Mouse (Mus musculus) lung, embryonic 16.5 days (tissue): Measurements from ENCODE around the gene Nfkbie. TPM values are rescaled to one million over a fixed set of nuclear protein-coding genes. Genes with fewer than 3 reads are reported as not detected.
A peak's percentile ranks its signal among the peaks of the same experiment; 100 is the strongest.

Source experiments
- ATAC-seq: fragments of 200-750 bp; cut with Nextera tagmentation; 2 replicates; pipeline ENCODE4 v1.8.0; 2017; ENCODE audit warnings: low read depth, mild to moderate bottlenecking, moderate library complexity
- H3K27ac ChIP-seq: fragments of 300-500 bp; sonication (generic); 2 replicates; pipeline ENCODE4 v1.5.1; 2014; ENCODE audit warnings: mild to moderate bottlenecking, control low read depth, low read length
- H3K27me3 ChIP-seq: fragments of 300-500 bp; sonication (generic); 2 replicates; pipeline ENCODE4 v1.6.1; 2014; ENCODE audit warnings: low read depth, low read length, mixed read lengths; ENCODE audit not compliant: control insufficient read depth, insufficient read depth
- H3K36me3 ChIP-seq: fragments of 300-500 bp; sonication (generic); 2 replicates; pipeline ENCODE4 v1.6.1; 2014; ENCODE audit warnings: low read length; ENCODE audit not compliant: control insufficient read depth, insufficient read depth
- H3K4me1 ChIP-seq: fragments of 300-500 bp; sonication (generic); replicated peaks from 2 replicates; pipeline ENCODE4 v1.6.1; 2014; ENCODE audit warnings: low read length, mixed read lengths; ENCODE audit not compliant: control insufficient read depth, insufficient read depth
- H3K4me2 ChIP-seq: fragments of 300-500 bp; sonication (generic); 2 replicates; pipeline ENCODE4 v1.6.1; 2014; ENCODE audit warnings: low read depth, low read length, control low read depth
- H3K4me3 ChIP-seq: fragments of 300-500 bp; sonication (generic); 2 replicates; pipeline ENCODE4 v1.5.1; 2014; ENCODE audit warnings: mild to moderate bottlenecking, low read length, control low read depth
- H3K9ac ChIP-seq: fragments of 300-500 bp; sonication (generic); 2 replicates; pipeline ENCODE4 v1.6.1; 2014; ENCODE audit warnings: low read length, control low read depth
- H3K9me3 ChIP-seq: fragments of 300-500 bp; sonication (generic); 2 replicates; pipeline ENCODE4 v1.6.1; 2016; ENCODE audit warnings: low read length; ENCODE audit not compliant: control insufficient read depth
- WGBS: fragments of 180-500 bp; shearing (Covaris S2); extraction: QIAGEN DNeasy Blood & Tissue Kit; methylation state at CpG from one replicate; pipeline ENCODE4 v1.1.7; 2014; 5-methylcytosine and 5-hydroxymethylcytosine counted together
- polyA plus RNA-seq: library from polyadenylated mRNA; unstranded; fragments of >200 nt; fragmentation: Nextera tagmentation; extraction: Ambion mirVana; gene quantifications from 2 replicates; pipeline ENCODE4 v1.2.1, GENCODE M21; 2015

Gene Nfkbie
- polyA plus RNA-seq = 3.1 and 3.5 TPM in 2 replicates

GRCm38 (mm10) chr17:45555452-45556106, at the start of gene Nfkbie:
TSS of gene Nfkbie (plus strand) at chr17:45555703.
- Histone ChIP-seq H3K4me2 (peak within 1 kb of the TSS; percentile 98), H3K36me3 (no peaks in the 10 kb centered on the region), H3K27ac (no peak within 1 kb of the TSS), H3K4me3 (peak within 1 kb of the TSS; percentile 71), H3K4me1 (peaks cover 9% of the 10 kb centered on the region), H3K9me3 (no peaks in the 10 kb centered on the region), H3K27me3 (peaks cover 20% of the 10 kb centered on the region), H3K9ac (peak within 1 kb of the TSS; percentile 73)
- under 1% methylated on average over 45 of the region's 45 CpGs for WGBS
- peak; percentile 91 for ATAC-seq

DNA sequence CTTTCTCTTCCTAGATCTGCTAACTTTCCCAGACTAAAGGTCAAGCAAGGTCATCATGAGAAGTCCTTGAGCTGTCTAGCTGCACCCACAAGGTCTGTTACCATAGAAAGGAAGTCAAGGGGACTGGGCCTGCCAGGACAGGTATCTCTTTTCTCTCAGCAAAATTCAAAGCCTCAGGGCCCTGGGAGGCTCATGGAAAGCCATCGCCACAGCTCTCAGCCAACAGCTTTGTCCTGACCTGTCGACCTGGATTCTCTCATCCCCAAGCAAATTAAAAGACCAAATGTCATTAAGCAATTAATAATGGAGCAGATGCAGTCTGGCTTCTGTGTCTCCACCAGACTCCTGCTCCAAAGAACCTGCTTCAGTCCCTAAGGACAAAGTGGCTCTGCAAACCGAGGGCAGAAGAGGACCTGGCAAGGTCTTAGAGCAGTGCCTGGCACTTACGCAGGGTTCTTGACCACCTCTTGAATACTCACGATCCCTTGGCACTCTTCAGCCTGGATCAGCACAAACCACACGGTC, 49.5 kb upstream of the Nfkbie start:
- Histone ChIP-seq H3K4me3 (no peak overlapping the region), H3K4me2 (no peak overlapping the region), H3K9ac (no peak overlapping the region), H3K36me3 (no peaks in the 10 kb centered on the region; the same call in 1 of the 2 replicates), H3K9me3 (no peaks in the 10 kb centered on the region), H3K27me3 (no peaks in the 10 kb centered on the region), H3K27ac (no peak overlapping the region), H3K4me1 (peaks cover 6% of the 10 kb centered on the region)
- 64% methylated on average over 6 of the region's 6 CpGs for WGBS
- no peak for ATAC-seq

DNA sequence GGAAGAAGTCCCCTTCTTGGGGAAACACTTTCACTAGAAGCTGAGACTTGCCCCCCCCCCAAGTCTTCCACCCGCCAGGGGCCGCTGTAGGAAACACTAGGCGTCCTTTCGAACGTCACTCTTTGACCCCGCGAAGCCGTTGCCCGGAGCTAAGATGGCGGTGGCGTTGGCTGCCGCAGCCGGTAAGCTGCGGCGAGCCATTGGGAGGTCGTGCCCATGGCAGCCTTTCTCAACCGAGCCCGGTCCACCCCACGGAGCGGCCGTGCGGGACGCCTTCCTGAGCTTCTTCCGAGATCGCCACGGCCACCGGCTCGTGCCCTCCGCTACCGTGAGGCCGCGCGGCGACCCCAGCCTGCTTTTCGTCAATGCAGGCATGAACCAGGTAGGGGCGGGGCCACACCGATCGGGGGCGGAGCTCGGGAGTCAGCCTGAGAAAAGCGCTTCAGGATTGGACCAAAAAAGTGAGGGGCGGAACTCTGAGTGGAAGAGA, 48.8 kb upstream of the Nfkbie start, which contains the start of gene Aars2:
Aars2 (plus strand) TSS at position 142 of the 490 bp plus-strand sequence.
- peak; percentile 95 for ATAC-seq
- peak within 1 kb of the TSS; percentile 58 for H3K4me2 ChIP-seq
- under 1% methylated on average over 42 of the region's 42 CpGs for WGBS

DNA sequence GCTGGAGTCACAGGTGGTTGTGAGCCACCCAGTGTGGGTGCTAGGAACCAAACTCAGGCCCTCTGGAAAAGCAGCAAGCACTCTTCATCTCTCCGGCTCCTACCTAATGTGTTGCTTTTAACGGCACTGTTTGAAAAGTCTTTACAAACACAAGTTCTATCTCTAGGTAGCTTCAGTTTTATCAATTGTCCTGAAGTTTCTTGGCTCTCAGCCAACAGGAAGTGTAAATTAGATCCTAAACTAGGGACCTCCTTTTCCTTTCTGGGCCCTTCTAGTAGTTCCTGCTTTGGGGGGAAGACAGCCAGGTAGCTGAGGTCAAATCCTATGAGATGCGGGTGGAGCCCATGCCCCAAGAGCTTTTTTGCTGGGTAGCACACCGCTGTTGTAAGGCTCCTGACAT, 44.6 kb upstream of the Nfkbie start:
- no peak for ATAC-seq
- 81% methylated on average over 4 of the region's 4 CpGs for WGBS

More for the DNA sequence above, 48.8 kb upstream of the Nfkbie start, which contains the start of gene Aars2:
- peak within 1 kb of the TSS; percentile 90 for H3K4me3 ChIP-seq
- H3K36me3 ChIP-seq = no peaks in the 10 kb centered on the region; the same call in 1 of the 2 replicates
- no peaks in the 10 kb centered on the region for H3K27me3 ChIP-seq
- no peaks in the 10 kb centered on the region for H3K9me3 ChIP-seq
- peak within 1 kb of the TSS; percentile 88 for H3K9ac ChIP-seq
- H3K4me1 ChIP-seq = peaks cover 6% of the 10 kb centered on the region
- H3K27ac ChIP-seq = peak within 1 kb of the TSS; percentile 81

DNA sequence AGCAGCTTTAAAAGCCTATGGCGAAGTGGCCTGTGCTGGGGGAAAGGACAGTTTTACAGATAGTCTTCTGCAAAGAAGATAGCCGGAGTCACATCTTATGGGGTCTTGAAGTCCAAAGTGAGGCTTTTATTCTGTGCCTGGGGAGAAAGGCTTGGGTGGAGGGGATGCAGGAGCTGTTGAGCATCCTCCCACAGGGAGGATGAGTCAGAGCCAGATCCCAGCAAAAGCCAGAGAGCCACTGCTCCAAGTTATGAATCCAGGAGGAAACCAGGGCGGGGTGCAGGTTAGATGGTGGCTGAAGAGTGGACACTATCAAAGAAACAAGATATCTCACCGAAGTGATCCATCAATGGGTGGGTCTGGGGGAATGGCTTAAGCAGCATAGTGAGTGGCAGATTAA, 43.7 kb upstream of the Nfkbie start:
- Histone ChIP-seq H3K9me3 (no peaks in the 10 kb centered on the region), H3K27ac (no peak overlapping the region), H3K9ac (no peak overlapping the region), H3K36me3 (no peaks in the 10 kb centered on the region; the same call in 1 of the 2 replicates), H3K4me3 (no peak overlapping the region), H3K27me3 (no peaks in the 10 kb centered on the region), H3K4me1 (peaks cover 4% of the 10 kb centered on the region), H3K4me2 (no peak overlapping the region)
- no peak for ATAC-seq
- WGBS = 84% methylated on average over 4 of the region's 4 CpGs

More for the DNA sequence above, 44.6 kb upstream of the Nfkbie start:
- Histone ChIP-seq H3K36me3 (no peaks in the 10 kb centered on the region; the same call in 1 of the 2 replicates), H3K9ac (no peak overlapping the region), H3K27ac (no peak overlapping the region), H3K4me1 (peaks cover 6% of the 10 kb centered on the region), H3K4me3 (no peak overlapping the region), H3K27me3 (no peaks in the 10 kb centered on the region), H3K9me3 (no peaks in the 10 kb centered on the region), H3K4me2 (no peak overlapping the region)

DNA sequence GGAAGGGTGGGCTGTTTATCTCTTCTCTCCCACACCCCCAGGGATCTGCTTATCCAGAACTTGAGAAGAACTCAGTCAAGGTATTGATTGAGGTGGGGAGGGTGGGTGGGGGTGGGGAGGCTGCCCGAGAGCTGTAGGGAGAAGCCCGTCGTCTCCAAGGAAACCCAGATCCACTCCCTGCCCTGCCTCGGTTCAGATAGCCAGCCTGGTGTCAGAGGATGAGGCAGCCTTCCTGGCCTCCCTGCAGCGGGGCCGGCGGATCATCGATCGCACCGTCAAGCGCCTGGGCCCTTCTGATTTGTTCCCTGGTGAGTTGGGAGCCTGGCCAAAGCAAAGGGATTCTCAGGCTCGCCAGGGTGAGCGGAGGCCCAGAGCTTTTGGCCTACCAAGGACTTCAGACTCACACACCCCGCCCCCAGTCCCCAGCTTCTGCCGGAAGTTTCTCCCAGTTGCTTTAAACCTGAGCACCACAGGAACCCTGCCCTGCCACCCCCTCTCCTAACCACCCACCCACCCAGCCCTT, 40.2 kb upstream of the Nfkbie start:
- no peaks in the 10 kb centered on the region for H3K9me3 ChIP-seq
- ATAC-seq = no peak
- no peak overlapping the region for H3K9ac ChIP-seq
- no peaks in the 10 kb centered on the region for H3K36me3 ChIP-seq
- H3K4me2 ChIP-seq = no peak overlapping the region
- H3K4me3 ChIP-seq = no peak overlapping the region
- 43% methylated on average over 15 of the region's 15 CpGs for WGBS
- no peak overlapping the region for H3K27ac ChIP-seq
- H3K27me3 ChIP-seq = no peaks in the 10 kb centered on the region
- H3K4me1 ChIP-seq = no peaks in the 10 kb centered on the region

- no peaks in the 10 kb centered on the region for H3K9me3 ChIP-seq
- no peak overlapping the region for H3K4me3 ChIP-seq
- no peak overlapping the region for H3K9ac ChIP-seq
- no peak overlapping the region for H3K4me2 ChIP-seq
- no peak for ATAC-seq
- H3K4me1 ChIP-seq = no peaks in the 10 kb centered on the region
- H3K27ac ChIP-seq = no peak overlapping the region
- 78% methylated on average over 10 of the region's 10 CpGs for WGBS
- H3K27me3 ChIP-seq = no peaks in the 10 kb centered on the region
- H3K36me3 ChIP-seq = no peaks in the 10 kb centered on the region
Measured at GRCm38 (mm10) chr17:45515806-45516205, 39.7 kb upstream of the Nfkbie start.

GRCm38 (mm10) chr17:45516488-45516887, 39.0 kb upstream of the Nfkbie start:
- WGBS = 47% methylated on average over 8 of the region's 8 CpGs
- no peak overlapping the region for H3K4me2 ChIP-seq
- H3K9ac ChIP-seq = no peak overlapping the region
- ATAC-seq = 0 out of 2 replicates have a peak, but pooled peaks have one; percentile 8
- H3K36me3 ChIP-seq = no peaks in the 10 kb centered on the region
- no peaks in the 10 kb centered on the region for H3K9me3 ChIP-seq
- no peak overlapping the region for H3K27ac ChIP-seq
- no peaks in the 10 kb centered on the region for H3K27me3 ChIP-seq
- H3K4me1 ChIP-seq = no peaks in the 10 kb centered on the region
- H3K4me3 ChIP-seq = no peak overlapping the region

DNA sequence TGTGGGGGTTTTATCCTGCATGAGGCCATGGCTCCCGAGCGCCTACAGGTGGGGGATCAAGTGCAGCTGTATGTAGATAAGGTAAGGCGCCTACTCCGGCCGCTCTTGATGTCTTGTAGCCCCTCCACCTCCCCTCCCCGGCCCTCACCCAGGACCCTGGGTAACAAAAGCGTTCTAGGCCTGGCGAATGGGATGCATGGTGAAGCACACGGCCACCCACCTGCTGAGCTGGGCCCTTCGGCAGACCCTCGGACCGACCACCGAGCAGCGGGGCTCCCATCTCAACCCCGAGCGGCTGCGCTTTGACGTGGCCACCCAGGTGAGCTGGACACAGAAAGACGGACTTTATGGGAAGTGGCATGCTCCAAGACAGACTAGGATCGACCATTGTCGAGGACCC, 38.4 kb upstream of the Nfkbie start:
- Histone ChIP-seq H3K4me2 (no peak overlapping the region), H3K36me3 (no peaks in the 10 kb centered on the region), H3K9ac (no peak overlapping the region), H3K4me3 (no peak overlapping the region), H3K27me3 (no peaks in the 10 kb centered on the region), H3K9me3 (no peaks in the 10 kb centered on the region), H3K4me1 (no peaks in the 10 kb centered on the region), H3K27ac (no peak overlapping the region)
- WGBS = 94% methylated on average over 21 of the region's 21 CpGs
- ATAC-seq = no peak
